ENCODE assay signal across 29 mouse cellular contexts in genomic region chr6:139524288-139524687, GRCm38 (mm10). TPM values are rescaled to one million over a fixed set of nuclear protein-coding genes. Genes with fewer than 3 reads are reported as not detected.
DNase-seq lines count a peak whose midpoint lies in the region; ATAC-seq lines count a peak whose summit lies in the region.
"Had no signal": no experiment of that assay in that cellular context is flagged by ENCODE, and none has a peak within 500 bp of the region (broad histone marks: within the 10 kb centered on the region; RNA-seq: fewer than 3 reads in every experiment).

No protein-coding gene starts in this region.

- no peak overlapping the region for H3K9ac ChIP-seq in forebrain, embryonic 14.5 days (ENCODE audit: low read length)
- H3K9ac ChIP-seq in forebrain, embryonic 11.5 days (ENCODE audit: low read length): no peak overlapping the region
- no peak overlapping the region for H3K9ac ChIP-seq in midbrain, embryonic 14.5 days (replicated peaks; ENCODE audit: low read length)
- no peak overlapping the region for H3K9ac ChIP-seq in midbrain, embryonic 15.5 days
- no peak overlapping the region for H3K9ac ChIP-seq in neural tube, embryonic 14.5 days (replicated peaks; ENCODE audit: low read depth, low read length)
- H3K9ac ChIP-seq: forebrain, embryonic 15.5 days; heart, embryonic 13.5 days; hindbrain, embryonic 12.5 days had no signal

- peak; percentile 17 for DNase-seq in forebrain, embryonic 14.5 days (ENCODE audit: low spot score)
- no peak for DNase-seq in forebrain, embryonic 11.5 days (ENCODE audit: low spot score)
- DNase-seq in midbrain, embryonic 14.5 days: peak; percentile 17
- peak; percentile 6 for DNase-seq in ZHBTc4 (ENCODE audit: low read depth, low spot score)
- no peak for DNase-seq in thymus, postnatal 0 days (ENCODE audit: low spot score)
- no peak for DNase-seq in gastrocnemius, adult 8-10 months (ENCODE audit: low spot score in 2 of 2)
- DNase-seq: adrenal gland, adult 8-10 months; adrenal gland, postnatal 25 days; cerebellum, adult 18-20 months; cerebellum, adult 9-10 months; cerebellum, postnatal 14 days; gastrocnemius, postnatal 10 days; gastrocnemius, postnatal 36 days; heart, adult 2 months; heart, postnatal 14 days; heart, postnatal 4 days had no signal

- no peaks in the 10 kb centered on the region for H3K4me1 ChIP-seq in forebrain, embryonic 14.5 days (ENCODE audit: control insufficient read depth, insufficient read depth, low read length)
- H3K4me1 ChIP-seq in forebrain, embryonic 11.5 days (replicated peaks; ENCODE audit: control insufficient read depth, insufficient read depth, low read length): no peaks in the 10 kb centered on the region
- H3K4me1 ChIP-seq in midbrain, embryonic 14.5 days (ENCODE audit: control insufficient read depth, insufficient read depth, low read length): no peaks in the 10 kb centered on the region
- peaks cover 3% of the 10 kb centered on the region; the same call in 1 of the 2 replicates for H3K4me1 ChIP-seq in midbrain, embryonic 15.5 days
- no peaks in the 10 kb centered on the region for H3K4me1 ChIP-seq in neural tube, embryonic 14.5 days (ENCODE audit: control insufficient read depth, insufficient read depth, low read length)
- H3K4me1 ChIP-seq: heart, embryonic 10.5 days; heart, embryonic 13.5 days; hindbrain, embryonic 12.5 days had no signal

- no peaks in the 10 kb centered on the region for H3K27me3 ChIP-seq in forebrain, embryonic 14.5 days (replicated peaks; ENCODE audit: control insufficient read depth, insufficient read depth, low read length)
- H3K27me3 ChIP-seq in forebrain, embryonic 11.5 days (ENCODE audit: control insufficient read depth, insufficient read depth, low read length): no peaks in the 10 kb centered on the region
- H3K27me3 ChIP-seq in midbrain, embryonic 14.5 days (ENCODE audit: control insufficient read depth, insufficient read depth, low read length): no peaks in the 10 kb centered on the region
- no peaks in the 10 kb centered on the region for H3K27me3 ChIP-seq in midbrain, embryonic 15.5 days (replicated peaks)
- H3K27me3 ChIP-seq in neural tube, embryonic 14.5 days (ENCODE audit: control insufficient read depth, insufficient read depth, low read length): no peaks in the 10 kb centered on the region
- H3K27me3 ChIP-seq: forebrain, embryonic 15.5 days; heart, embryonic 13.5 days; hindbrain, embryonic 12.5 days; Patski had no signal

- no peaks in the 10 kb centered on the region for H3K36me3 ChIP-seq in forebrain, embryonic 14.5 days (ENCODE audit: control insufficient read depth, insufficient read depth, low read length)
- H3K36me3 ChIP-seq in forebrain, embryonic 11.5 days (ENCODE audit: control insufficient read depth, insufficient read depth, low read length): no peaks in the 10 kb centered on the region
- H3K36me3 ChIP-seq in midbrain, embryonic 14.5 days (ENCODE audit: control insufficient read depth, insufficient read depth, low read length): no peaks in the 10 kb centered on the region
- no peaks in the 10 kb centered on the region for H3K36me3 ChIP-seq in midbrain, embryonic 15.5 days (replicated peaks)
- H3K36me3 ChIP-seq in neural tube, embryonic 14.5 days (ENCODE audit: control insufficient read depth, insufficient read depth, low read length): no peaks in the 10 kb centered on the region
- H3K36me3 ChIP-seq: forebrain, embryonic 10.5 days; forebrain, embryonic 15.5 days; G1E; heart, embryonic 10.5 days; heart, embryonic 13.5 days; hindbrain, embryonic 12.5 days had no signal

- 22% methylated on average over 5 of the region's 5 CpGs for WGBS in forebrain, embryonic 14.5 days
- 50% methylated on average over 5 of the region's 5 CpGs for WGBS in forebrain, embryonic 11.5 days
- WGBS in midbrain, embryonic 14.5 days: 29% methylated on average over 5 of the region's 5 CpGs
- 33% methylated on average over 5 of the region's 5 CpGs for WGBS in midbrain, embryonic 15.5 days
- 10% methylated on average over 5 of the region's 5 CpGs for WGBS in neural tube, embryonic 14.5 days

- no peak for ATAC-seq in forebrain, embryonic 14.5 days
- no peak for ATAC-seq in forebrain, embryonic 11.5 days (replicated peaks; ENCODE audit: low FRiP score)
- no peak for ATAC-seq in midbrain, embryonic 14.5 days (ENCODE audit: low FRiP score, low TSS enrichment)
- ATAC-seq in midbrain, embryonic 15.5 days (replicated peaks): no peak
- ATAC-seq in neural tube, embryonic 14.5 days (ENCODE audit: low read depth): peak; percentile 83
- ATAC-seq: activated CD4-positive, CD25-positive, alpha-beta regulatory T cell, adult 4 months; forebrain, embryonic 15.5 days; Patski had no signal

- H3K4me2 ChIP-seq in forebrain, embryonic 14.5 days (ENCODE audit: low read length): no peak overlapping the region
- H3K4me2 ChIP-seq in forebrain, embryonic 11.5 days (ENCODE audit: low read depth, low read length, severe bottlenecking): no peak overlapping the region
- no peak overlapping the region for H3K4me2 ChIP-seq in midbrain, embryonic 14.5 days (ENCODE audit: low read length)
- no peak overlapping the region for H3K4me2 ChIP-seq in midbrain, embryonic 15.5 days
- no peak overlapping the region for H3K4me2 ChIP-seq in neural tube, embryonic 14.5 days (ENCODE audit: low read depth, low read length)
- H3K4me2 ChIP-seq: forebrain, embryonic 15.5 days; heart, embryonic 13.5 days; hindbrain, embryonic 12.5 days had no signal

- no peak overlapping the region for H3K27ac ChIP-seq in forebrain, embryonic 14.5 days (ENCODE audit: low read depth, low read length)
- no peak overlapping the region for H3K27ac ChIP-seq in forebrain, embryonic 11.5 days (ENCODE audit: low read depth, low read length)
- no peak overlapping the region for H3K27ac ChIP-seq in midbrain, embryonic 14.5 days (replicated peaks; ENCODE audit: low read depth, low read length)
- no peak overlapping the region for H3K27ac ChIP-seq in midbrain, embryonic 15.5 days
- no peak overlapping the region for H3K27ac ChIP-seq in neural tube, embryonic 14.5 days (ENCODE audit: low read depth, low read length)
- H3K27ac ChIP-seq: forebrain, embryonic 10.5 days; forebrain, embryonic 15.5 days; heart, adult 2 months; heart, embryonic 10.5 days; heart, embryonic 13.5 days; hindbrain, embryonic 12.5 days had no signal

- H3K9me3 ChIP-seq in forebrain, embryonic 14.5 days (replicated peaks; ENCODE audit: control insufficient read depth, low read length): no peaks in the 10 kb centered on the region
- no peaks in the 10 kb centered on the region for H3K9me3 ChIP-seq in forebrain, embryonic 11.5 days (ENCODE audit: control insufficient read depth, low read length)
- no peaks in the 10 kb centered on the region for H3K9me3 ChIP-seq in midbrain, embryonic 14.5 days (ENCODE audit: control insufficient read depth, low read length)
- H3K9me3 ChIP-seq in midbrain, embryonic 15.5 days: no peaks in the 10 kb centered on the region
- H3K9me3 ChIP-seq in neural tube, embryonic 14.5 days (ENCODE audit: control insufficient read depth, low read length): no peaks in the 10 kb centered on the region
- H3K9me3 ChIP-seq: forebrain, embryonic 10.5 days; forebrain, embryonic 15.5 days; heart, embryonic 10.5 days; heart, embryonic 13.5 days; hindbrain, embryonic 12.5 days had no signal

- no peak overlapping the region for H3K4me3 ChIP-seq in forebrain, embryonic 14.5 days (ENCODE audit: low read depth, low read length)
- no peak overlapping the region for H3K4me3 ChIP-seq in forebrain, embryonic 11.5 days (ENCODE audit: low read depth, low read length)
- H3K4me3 ChIP-seq in midbrain, embryonic 14.5 days (replicated peaks; ENCODE audit: low read depth, low read length): no peak overlapping the region
- no peak overlapping the region for H3K4me3 ChIP-seq in midbrain, embryonic 15.5 days
- no peak overlapping the region for H3K4me3 ChIP-seq in neural tube, embryonic 14.5 days (ENCODE audit: low read depth, low read length)
- H3K4me3 ChIP-seq: forebrain, embryonic 10.5 days; forebrain, embryonic 15.5 days; heart, adult 2 months; heart, embryonic 10.5 days; heart, embryonic 13.5 days; hindbrain, embryonic 12.5 days had no signal

RNA-seq across cellular contexts. Expression of gene Rergl, which starts 22.5 kb away (rescaled TPM):
- not detected in 2 replicates for polyA plus RNA-seq in forebrain, embryonic 14.5 days (2014; fragmentation: Nextera tagmentation; extraction: Ambion mirVana)
- polyA plus RNA-seq in forebrain, embryonic 11.5 days (2014; fragmentation: Nextera tagmentation; extraction: Ambion mirVana): not detected in 2 replicates
- polyA plus RNA-seq in midbrain, embryonic 14.5 days (2014; fragmentation: Nextera tagmentation; extraction: Ambion mirVana): not detected in 2 replicates
- polyA plus RNA-seq in midbrain, embryonic 15.5 days (2015; fragmentation: Nextera tagmentation; extraction: Ambion mirVana): not detected in 2 replicates
- polyA plus RNA-seq in neural tube, embryonic 14.5 days (2014; fragmentation: Nextera tagmentation; extraction: Ambion mirVana): not detected in 2 replicates
- 0.34 TPM in 1 of 2 replicates, not detected in the other for polyA plus RNA-seq in thymus, postnatal 0 days (2015; fragmentation: Nextera tagmentation; extraction: Ambion mirVana)
- not detected for total RNA-seq in gastrocnemius, adult 8-10 months (2022)
- total RNA-seq: adrenal gland, postnatal 25 days; G1E; granulocyte monocyte progenitor cell, adult 5-6 weeks; heart, postnatal 4 days had no signal
- polyA plus RNA-seq: activated CD4-positive, CD25-positive, alpha-beta regulatory T cell, adult 4 months; embryonic facial prominence, embryonic 11.5 days; forebrain, embryonic 10.5 days; forebrain, embryonic 15.5 days; G1E; heart, adult 2 months; heart, embryonic 10.5 days; heart, embryonic 13.5 days; heart, embryonic 16.5 days; hindbrain, embryonic 12.5 days; Patski had no signal

Comparison
In these comparisons a context has a peak if more than half of its experiments do, and no peak if none do; other contexts are left out.
1. DNase-seq: peak in forebrain, embryonic 14.5 days (single experiment), midbrain, embryonic 14.5 days (single experiment) and ZHBTc4 (single experiment); none in forebrain, embryonic 11.5 days (single experiment), thymus, postnatal 0 days (single experiment) and gastrocnemius, adult 8-10 months (0 of 2).